Mouse (Mus musculus): ENCODE results near the gene Hpca. TPM values are rescaled to one million over a fixed set of nuclear protein-coding genes. Genes with fewer than 3 reads are reported as not detected.
A peak's percentile ranks its signal among the peaks of the same experiment; 100 is the strongest.

Gene Hpca
- polyA plus RNA-seq, 1 experiment: 0.92 TPM

- 64% methylated on average over 14 of the region's 14 CpGs for WGBS
- no peak for DNase-seq (ENCODE audit: low read depth, low spot score)
These were observed 15.8 kb upstream of the Hpca start for GRCm38 (mm10) chr4:129137392-129138321.

DNA sequence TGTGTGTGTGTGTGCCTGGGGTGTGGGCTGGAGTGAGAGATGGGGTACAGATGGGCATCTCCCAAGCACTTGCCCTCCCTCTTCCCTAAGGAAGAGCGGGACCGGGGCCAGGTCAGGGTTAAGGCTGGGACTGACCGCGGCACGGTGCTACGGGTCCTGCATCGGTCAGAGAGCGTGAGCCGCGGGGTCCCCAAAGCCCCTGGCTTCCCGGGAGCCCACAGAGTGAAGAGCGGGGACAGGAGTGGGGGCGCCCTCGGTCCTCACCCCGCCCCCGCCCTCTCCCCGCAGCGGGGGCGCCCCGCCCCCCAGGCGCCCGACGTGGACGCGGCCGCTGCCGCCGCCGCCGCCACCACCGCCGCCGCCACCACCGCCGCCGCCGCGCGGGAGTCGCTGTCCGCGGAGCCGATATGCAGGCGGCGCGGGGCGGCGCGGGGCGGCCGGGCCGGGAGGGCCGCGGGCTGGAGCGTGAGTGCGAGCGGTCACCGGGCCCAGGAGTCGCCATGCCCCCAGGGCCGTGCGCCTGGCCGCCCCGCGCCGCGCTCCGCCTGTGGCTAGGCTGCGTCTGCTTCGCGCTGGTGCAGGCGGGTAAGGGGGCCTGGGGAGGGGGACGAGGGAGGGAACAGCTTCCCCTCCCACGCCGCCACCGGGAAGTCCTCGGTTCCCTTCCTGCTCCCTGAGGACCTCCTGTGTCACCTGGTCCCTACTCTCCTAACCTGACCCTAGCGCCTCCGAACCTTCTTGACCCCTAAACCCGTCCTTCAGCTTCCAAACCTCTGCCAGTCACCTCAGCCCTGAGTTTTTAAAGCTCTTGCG lies 14.9 kb upstream of the Hpca start, which contains the start of gene Fndc5:
Fndc5 (plus strand) TSS at position 421 of the 813 bp plus-strand sequence.
- DNase-seq (ENCODE audit: low read depth, low spot score): no peak
- 6% methylated on average over 56 of the region's 80 CpGs for WGBS

GRCm38 (mm10) chr4:129136189-129136578 lies 14.3 kb upstream of the Hpca start:
- no peak for DNase-seq (ENCODE audit: low read depth, low spot score)
- WGBS: 52% methylated on average over 9 of the region's 9 CpGs

GRCm38 (mm10) chr4:129135637-129136036 lies 13.8 kb upstream of the Hpca start:
- no peak for DNase-seq (ENCODE audit: low read depth, low spot score)
- 54% methylated on average over 2 of the region's 2 CpGs for WGBS

- peak; percentile 56 for DNase-seq (ENCODE audit: low read depth, low spot score)
- 11% methylated on average over 15 of the region's 15 CpGs for WGBS
These were observed 13.2 kb upstream of the Hpca start for GRCm38 (mm10) chr4:129134799-129135585.

DNA sequence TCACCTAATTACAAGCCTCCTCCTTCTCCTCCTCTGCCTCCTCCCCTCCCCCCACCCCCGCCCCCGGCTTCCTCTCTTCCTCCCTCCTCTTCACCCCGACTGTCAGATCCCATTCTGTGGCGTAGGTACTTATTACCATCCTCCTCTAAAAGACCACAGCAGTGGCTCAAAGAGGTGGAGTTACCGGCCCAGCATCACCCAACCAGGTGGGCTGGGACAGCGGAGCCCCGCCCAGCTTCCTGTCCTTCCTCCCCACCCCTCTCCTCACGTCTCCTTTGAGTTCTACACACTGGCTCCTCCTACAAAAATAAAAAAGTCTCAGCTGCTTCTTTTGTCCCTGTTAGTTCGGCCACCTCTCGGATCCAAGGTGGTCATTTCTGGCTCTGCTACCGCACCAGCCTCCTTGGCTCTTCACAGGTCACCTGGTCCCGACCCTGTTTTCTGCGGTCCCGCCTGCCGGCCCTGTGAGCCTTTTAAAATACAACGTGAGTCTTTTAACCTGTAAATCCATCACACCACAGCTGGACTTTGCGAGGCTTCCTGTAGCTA lies 9.0 kb upstream of the Hpca start:
- WGBS: 11% methylated on average over 17 of the region's 17 CpGs
- no peak for DNase-seq (ENCODE audit: low read depth, low spot score)

GRCm38 (mm10) chr4:129130149-129130548 lies 8.3 kb upstream of the Hpca start:
- DNase-seq (ENCODE audit: low read depth, low spot score): no peak
- WGBS: 4% methylated on average over 8 of the region's 8 CpGs

- no peak for DNase-seq (ENCODE audit: low read depth, low spot score)
- WGBS: 33% methylated on average over 9 of the region's 9 CpGs
These were observed 7.6 kb upstream of the Hpca start for GRCm38 (mm10) chr4:129129387-129129786.

DNA sequence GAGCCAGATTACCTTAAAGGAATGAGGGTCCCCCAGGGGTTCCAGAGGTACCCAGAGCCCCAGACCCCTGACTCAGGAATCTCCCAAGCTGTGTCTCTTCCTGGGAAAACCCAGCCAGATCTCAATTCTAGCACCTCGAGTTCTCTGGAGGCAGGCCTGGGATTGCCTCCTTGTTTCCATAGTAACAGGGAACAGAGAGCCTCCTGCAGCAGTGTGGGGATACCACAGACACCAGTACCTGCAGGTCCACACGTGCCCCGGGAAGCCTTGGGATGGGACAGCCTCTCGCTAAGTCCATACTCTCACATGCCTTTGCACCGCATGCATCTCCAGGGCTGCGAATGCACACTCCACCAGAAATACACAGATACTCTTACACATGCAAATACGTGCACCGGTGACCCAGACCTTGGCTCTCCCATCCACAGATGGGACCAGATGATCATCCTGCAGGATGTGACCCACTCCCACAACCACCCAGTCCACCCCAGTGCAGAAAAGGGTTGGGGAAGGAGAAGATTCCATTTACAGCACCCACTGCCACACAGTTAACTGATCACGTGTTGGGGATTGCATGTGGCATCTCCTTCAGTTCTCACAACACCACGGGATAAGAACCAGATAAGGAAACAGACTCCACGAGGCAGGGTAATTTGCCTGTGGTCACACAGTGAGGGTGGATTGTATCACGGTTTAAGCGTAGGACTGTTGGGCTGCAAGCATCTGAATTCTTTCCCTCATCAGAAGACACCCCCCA lies 6.9 kb upstream of the Hpca start:
- WGBS: 65% methylated on average over 13 of the region's 13 CpGs
- DNase-seq (ENCODE audit: low read depth, low spot score): no peak

GRCm38 (mm10) chr4:129125736-129126451 lies 4.1 kb upstream of the Hpca start:
- 15% methylated on average over 19 of the region's 19 CpGs for WGBS
- DNase-seq (ENCODE audit: low read depth, low spot score): no peak

DNA sequence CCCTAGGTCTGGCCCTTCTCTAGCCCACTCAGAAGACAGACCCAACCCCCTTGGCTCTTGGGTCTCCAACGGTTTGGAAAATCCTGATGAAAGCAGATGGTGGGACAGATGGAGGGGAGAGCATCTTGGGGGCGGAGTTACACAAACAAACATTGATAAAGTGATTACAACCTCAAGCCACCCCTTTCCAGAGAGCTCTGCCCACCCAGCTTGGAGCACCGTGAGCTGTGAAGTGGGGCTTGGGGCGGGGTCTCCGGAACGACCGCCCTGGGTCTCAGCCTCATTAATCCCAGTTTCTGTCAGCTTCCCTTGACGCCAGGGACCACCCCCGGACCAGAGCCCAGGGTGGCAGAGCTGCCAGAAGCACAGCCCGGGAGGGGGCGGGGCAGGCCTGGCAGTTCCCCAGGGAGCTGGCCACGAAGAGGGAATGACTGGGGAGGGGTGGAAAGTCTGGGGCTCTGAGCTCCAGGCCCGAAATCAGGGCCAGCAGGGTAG lies 2.9 kb upstream of the Hpca start:
- no peak for DNase-seq (ENCODE audit: low read depth, low spot score)
- 7% methylated on average over 13 of the region's 13 CpGs for WGBS

GRCm38 (mm10) chr4:129122719-129123118 lies 883 bp upstream of the Hpca start:
- 26% methylated on average over 8 of the region's 8 CpGs for WGBS
- DNase-seq (ENCODE audit: low read depth, low spot score): no peak

GRCm38 (mm10) chr4:129122107-129122506 lies 271 bp upstream of the Hpca start:
- WGBS: 28% methylated on average over 9 of the region's 9 CpGs
- DNase-seq (ENCODE audit: low read depth, low spot score): no peak

DNA sequence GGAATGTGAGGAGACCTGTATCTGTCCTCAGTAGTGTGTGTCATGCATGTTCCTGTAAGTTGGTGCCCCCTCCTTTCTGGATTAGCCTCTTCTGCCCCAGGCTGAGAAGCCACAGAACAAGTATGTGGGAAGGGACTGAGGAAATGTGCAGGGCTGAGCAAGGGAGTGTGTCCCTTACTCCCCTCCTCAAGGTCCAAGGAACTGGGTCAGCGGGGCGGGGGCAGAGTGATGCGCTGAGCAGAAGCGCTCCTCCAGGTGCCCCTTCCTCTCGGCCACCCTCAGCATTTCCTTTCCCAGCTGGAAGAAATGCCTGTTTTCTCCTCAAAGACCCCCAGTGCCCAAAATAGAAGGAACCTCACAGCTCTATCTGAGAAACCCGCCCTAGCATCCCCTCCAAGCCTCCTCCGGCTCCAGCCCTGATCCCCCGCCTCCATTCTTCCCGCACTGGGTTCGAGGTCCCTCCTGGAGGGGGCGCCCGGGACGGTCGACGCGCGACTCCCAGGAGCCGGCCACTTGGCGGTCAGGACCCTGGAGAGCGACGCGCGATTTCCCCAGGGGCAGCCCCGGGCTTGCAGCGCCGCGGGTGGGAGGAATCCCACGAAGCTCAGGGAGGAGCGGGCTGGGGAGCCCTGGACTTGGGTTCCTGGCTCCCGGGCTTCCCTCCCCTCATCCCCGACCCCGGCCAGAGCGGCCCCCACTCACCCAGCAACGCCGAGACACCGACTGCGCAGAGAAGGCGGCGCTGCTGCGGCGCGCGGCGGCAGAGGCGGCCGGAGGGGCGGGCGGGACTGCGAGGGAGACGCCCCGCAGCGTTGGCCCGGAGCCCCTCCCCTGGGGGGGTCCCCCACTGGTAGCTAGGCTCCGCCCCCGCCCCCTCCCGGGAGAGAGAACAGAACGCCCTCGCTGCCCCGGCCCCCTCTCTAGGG lies 1.1 kb downstream of the Hpca start:
- WGBS: 2% methylated on average over 52 of the region's 59 CpGs

DNA sequence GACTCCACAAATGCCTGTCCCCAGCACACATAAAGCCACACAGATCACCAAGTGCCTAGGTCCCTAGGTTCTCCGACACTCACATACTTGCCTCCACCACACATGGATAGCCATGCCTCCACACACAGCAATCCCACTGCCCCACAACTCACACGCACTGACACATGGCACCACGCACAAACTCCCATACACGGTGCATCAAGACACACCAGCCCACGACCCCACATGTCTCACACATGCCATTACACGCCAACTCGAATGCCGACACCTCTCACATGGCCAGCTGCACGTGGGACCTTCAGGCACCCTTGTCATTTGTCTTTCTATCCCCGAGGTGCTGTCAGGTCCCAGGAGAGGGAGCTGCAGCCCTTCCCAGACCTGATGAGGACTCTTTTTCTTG lies 2.1 kb downstream of the Hpca start:
- DNase-seq (ENCODE audit: low read depth, low spot score): no peak
- 78% methylated on average over 10 of the region's 10 CpGs for WGBS

More for the DNA sequence above, 1.1 kb downstream of the Hpca start:
- DNase-seq (ENCODE audit: low read depth, low spot score): no peak

GRCm38 (mm10) chr4:129117720-129118510 lies 3.9 kb downstream of the Hpca start:
- DNase-seq (ENCODE audit: low read depth, low spot score): no peak
- 84% methylated on average over 14 of the region's 14 CpGs for WGBS
